Mouse (Mus musculus) macrophage (primary cell): ENCODE results near the gene Rnf208. TPM values are rescaled to one million over a fixed set of nuclear protein-coding genes. Genes with fewer than 3 reads are reported as not detected.
A peak's percentile ranks its signal among the peaks of the same experiment; 100 is the strongest.
"Not testable (repeated sequence)": the region's sequence is repeated elsewhere in the genome, so short reads cannot be mapped to it uniquely, and the experiment has no call there.

Experiments used
- H3K27ac ChIP-seq: fragments of 350-480 bp; formaldehyde crosslinking; 2 replicates; pipeline ENCODE4 v1.9.0; 2021
- H3K36me3 ChIP-seq: fragments of 350-480 bp; formaldehyde crosslinking; 2 replicates; pipeline ENCODE4 v1.9.0; 2021; ENCODE audit errors: inconsistent target
- H3K4me3 ChIP-seq: fragments of 350-480 bp; formaldehyde crosslinking; 2 replicates; pipeline ENCODE4 v1.9.0; 2021; ENCODE audit errors: inconsistent target
- H3K79me2 ChIP-seq: fragments of 350-480 bp; formaldehyde crosslinking; 2 replicates; pipeline ENCODE4 v1.9.0; 2021; ENCODE audit errors: inconsistent target
- WGBS: methylation state at CpG from one replicate; pipeline ENCODE4 v1.1.7; 2026; ENCODE audit warnings: inconsistent platforms; ENCODE audit not compliant: missing documents; 5-methylcytosine and 5-hydroxymethylcytosine counted together
- polyA plus RNA-seq: library from polyadenylated mRNA; stranded (reverse); fragments of 250-400 nt; gene quantifications from 3 replicates; pipeline ENCODE4 v1.2.4, GENCODE M21; 2018; ENCODE audit warnings: inconsistent platforms

Gene Rnf208
- polyA plus RNA-seq, 1 experiment from 2014 or later = not detected

DNA sequence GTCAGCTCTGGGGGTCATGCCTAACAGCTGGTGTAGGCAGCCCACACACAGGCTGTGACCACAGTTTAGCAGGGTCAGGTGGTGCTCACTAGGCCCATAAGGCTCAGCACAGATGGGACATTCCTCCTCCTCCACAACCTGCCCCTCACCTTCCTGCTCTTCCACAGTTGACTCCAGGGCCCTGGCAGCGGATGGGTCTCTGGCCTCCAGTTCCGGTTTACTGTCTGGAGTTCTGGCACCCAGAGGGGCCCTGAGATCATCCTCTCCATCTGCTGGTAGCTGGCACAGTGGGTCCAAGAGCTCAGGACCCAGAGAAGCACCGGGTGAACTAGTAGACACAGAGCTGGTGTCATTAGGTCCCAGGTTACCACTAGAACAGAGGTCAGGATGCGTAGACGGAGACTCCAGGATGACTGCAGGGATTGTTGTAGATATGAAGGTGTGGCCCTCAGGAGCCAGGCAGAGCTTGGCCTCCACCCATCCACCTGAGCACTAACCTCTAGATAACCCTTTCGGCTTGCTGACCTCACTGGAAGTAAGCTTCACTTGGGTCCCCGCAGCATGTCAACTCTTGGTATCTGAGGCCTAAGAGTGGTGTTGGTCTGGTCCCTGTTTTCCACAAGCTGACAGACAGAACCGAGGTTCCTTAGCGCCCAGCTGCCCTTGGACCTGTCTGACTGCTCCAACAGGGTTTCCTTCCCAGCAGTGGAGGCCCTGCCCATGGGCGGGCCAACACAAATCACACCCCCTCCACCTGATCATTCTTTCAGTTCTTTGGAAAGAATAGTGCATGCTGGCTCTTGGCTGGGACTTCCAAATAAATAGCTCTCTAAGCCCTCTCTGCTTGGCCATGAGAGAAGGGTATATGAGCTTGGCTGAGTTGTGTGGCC, 4.4 kb downstream of the Rnf208 start, which contains the start of gene AL732309.1:
AL732309.1 (minus strand) TSS at position 681 of the 890 bp plus-strand sequence.
- H3K36me3 ChIP-seq = peaks cover 49% of the 10 kb centered on the region
- 86% methylated on average over 10 of the region's 10 CpGs for WGBS

GRCm38 (mm10) chr2:25252331-25252730, 10.3 kb downstream of the Rnf208 start:
- H3K36me3 ChIP-seq = peaks cover 45% of the 10 kb centered on the region
- WGBS = 82% methylated on average over 1 of the region's 1 CpGs
- peaks cover 19% of the 10 kb centered on the region; the same call in 1 of the 2 replicates for H3K79me2 ChIP-seq
- no peak overlapping the region for H3K4me3 ChIP-seq
- H3K27ac ChIP-seq = no peak overlapping the region

More for the DNA sequence above, 4.4 kb downstream of the Rnf208 start, which contains the start of gene AL732309.1:
- Histone ChIP-seq H3K4me3 (no peak within 1 kb of the TSS), H3K79me2 (no peaks in the 10 kb centered on the region), H3K27ac (no peak within 1 kb of the TSS)

- Histone ChIP-seq H3K4me3 (peak within 1 kb of the TSS; percentile 90), H3K79me2 (peaks cover 19% of the 10 kb centered on the region; the same call in 1 of the 2 replicates), H3K27ac (peak within 1 kb of the TSS; percentile 38), H3K36me3 (peaks cover 15% of the 10 kb centered on the region)
- under 1% methylated on average over 39 of the region's 39 CpGs for WGBS
These were observed 13.3 kb downstream of the Rnf208 start, which contains the start of gene Tmem203 for GRCm38 (mm10) chr2:25255284-25255779. Gene Tmem203 (plus strand): TSS chr2:25255439.

DNA sequence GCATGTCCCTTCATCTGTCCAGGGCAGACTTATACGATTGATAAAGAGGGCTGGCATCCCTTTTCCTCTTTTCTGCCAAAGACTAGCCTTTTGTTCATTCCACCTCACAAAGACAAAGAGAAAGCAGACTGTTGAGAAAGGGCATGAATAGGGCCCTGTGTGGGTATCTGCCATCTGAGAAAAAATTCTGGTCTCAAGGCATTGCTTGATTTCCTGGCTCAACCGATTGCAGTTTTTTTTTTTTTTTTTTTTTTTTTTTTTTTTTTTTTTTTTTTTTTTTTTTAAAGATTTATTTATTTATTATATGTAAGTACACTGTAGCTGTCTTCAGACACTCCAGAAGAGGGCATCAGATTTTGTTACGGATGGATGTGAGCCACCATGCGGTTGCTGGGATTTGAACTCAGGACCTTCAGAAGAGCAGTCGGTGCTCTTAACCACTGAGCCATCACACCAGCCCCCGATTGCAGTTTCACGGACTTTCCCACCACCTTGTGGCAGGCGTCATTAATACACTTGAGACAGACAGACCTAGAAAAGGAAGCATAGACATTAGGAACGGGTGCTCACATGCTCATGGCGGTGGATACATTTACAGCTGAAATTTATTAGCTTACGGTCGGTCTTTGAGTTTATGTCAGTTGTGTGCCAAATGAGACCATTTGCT, 14.5 kb downstream of the Rnf208 start:
- H3K36me3 ChIP-seq, H3K27ac ChIP-seq: not testable (repeated sequence)
- Histone ChIP-seq H3K4me3 (peak overlapping the region; percentile 90), H3K79me2 (peaks cover 19% of the 10 kb centered on the region; the same call in 1 of the 2 replicates)
- WGBS = 36% methylated on average over 10 of the region's 12 CpGs

DNA sequence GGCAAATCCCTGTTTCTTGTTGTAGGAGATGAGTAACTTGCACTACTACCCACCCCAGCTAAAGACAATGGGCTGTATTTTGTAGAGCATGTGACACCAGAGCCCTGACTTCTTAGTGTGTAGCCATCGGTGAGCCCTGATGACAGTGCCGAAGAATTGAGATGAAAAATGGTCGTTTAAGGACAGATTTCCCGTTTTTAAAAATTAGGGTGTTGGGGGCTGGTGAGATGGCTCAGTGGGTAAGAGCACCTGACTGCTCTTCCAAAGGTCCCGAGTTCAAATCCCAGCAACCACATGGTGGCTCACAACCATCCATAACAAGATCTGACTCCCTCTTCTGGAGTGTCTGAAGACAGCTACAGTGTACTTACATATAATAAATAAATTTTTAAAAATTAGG, 15.2 kb downstream of the Rnf208 start:
- peaks cover 19% of the 10 kb centered on the region; the same call in 1 of the 2 replicates for H3K79me2 ChIP-seq
- not testable (repeated sequence) for H3K27ac ChIP-seq, H3K36me3 ChIP-seq, H3K4me3 ChIP-seq
- WGBS = 72% methylated on average over 2 of the region's 5 CpGs

DNA sequence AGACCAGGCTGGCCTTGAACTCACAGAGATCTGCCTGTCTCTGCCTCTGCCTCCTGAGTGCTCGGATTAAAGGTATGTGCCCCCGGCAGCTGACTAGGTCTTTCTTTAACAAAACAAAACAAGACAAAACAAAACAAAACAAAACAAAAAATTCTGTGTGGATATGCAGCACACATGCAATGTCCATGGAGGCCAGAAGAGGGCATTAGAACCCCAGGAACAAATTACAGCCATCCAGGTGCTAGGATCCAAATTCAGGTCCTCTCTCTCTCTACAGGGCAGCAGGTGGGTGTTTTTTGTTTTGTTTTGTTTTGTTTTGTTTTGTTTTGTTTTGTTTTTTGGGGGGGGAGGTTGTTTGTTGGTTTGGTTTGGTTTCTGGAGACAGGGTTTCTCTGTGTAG, 16.8 kb downstream of the Rnf208 start:
- Histone ChIP-seq H3K79me2 (peaks cover 24% of the 10 kb centered on the region; the same call in 1 of the 2 replicates), H3K4me3 (no peak overlapping the region), H3K36me3 (no peaks in the 10 kb centered on the region), H3K27ac (no peak overlapping the region)
- WGBS = 69% methylated on average over 2 of the region's 2 CpGs

GRCm38 (mm10) chr2:25261870-25262269, 19.8 kb downstream of the Rnf208 start:
- peak overlapping the region; percentile 32 for H3K27ac ChIP-seq
- no peaks in the 10 kb centered on the region for H3K36me3 ChIP-seq
- WGBS = 53% methylated on average over 10 of the region's 12 CpGs
- H3K79me2 ChIP-seq = peaks cover 35% of the 10 kb centered on the region; the same call in 1 of the 2 replicates
- H3K4me3 ChIP-seq = peak overlapping the region; percentile 23; the same call in 1 of the 2 replicates

DNA sequence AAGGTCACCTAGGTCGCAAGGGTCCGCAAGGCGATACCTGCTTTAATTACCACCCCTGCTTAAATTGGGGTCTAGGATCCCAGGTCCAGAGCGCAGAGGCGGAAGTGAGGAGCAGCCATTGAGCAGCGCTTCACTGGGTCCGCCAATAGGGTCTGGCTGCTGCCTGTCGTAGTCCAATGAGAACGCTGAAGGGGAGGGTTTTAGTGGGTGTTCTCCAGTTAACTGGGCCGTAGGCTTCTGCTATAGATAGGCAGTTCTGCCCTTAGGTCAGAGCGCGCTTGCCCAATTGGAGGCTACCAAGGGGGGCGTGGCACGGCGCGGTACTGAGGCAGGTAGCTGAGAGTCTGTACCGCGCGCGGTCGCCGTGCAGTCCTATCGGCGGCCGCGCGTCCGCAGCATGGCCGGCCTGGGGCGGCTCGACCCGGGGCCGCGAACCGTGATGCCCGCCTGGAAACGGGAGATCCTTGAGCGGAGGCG, 20.3 kb downstream of the Rnf208 start, which contains the start of gene Tprn:
Tprn (plus strand) TSS at position 328 of the 477 bp plus-strand sequence.
- Histone ChIP-seq H3K4me3 (peak within 1 kb of the TSS; percentile 29), H3K79me2 (peaks cover 39% of the 10 kb centered on the region; the same call in 1 of the 2 replicates), H3K36me3 (no peaks in the 10 kb centered on the region), H3K27ac (peak within 1 kb of the TSS; percentile 32)
- WGBS = 1% methylated on average over 39 of the region's 39 CpGs

DNA sequence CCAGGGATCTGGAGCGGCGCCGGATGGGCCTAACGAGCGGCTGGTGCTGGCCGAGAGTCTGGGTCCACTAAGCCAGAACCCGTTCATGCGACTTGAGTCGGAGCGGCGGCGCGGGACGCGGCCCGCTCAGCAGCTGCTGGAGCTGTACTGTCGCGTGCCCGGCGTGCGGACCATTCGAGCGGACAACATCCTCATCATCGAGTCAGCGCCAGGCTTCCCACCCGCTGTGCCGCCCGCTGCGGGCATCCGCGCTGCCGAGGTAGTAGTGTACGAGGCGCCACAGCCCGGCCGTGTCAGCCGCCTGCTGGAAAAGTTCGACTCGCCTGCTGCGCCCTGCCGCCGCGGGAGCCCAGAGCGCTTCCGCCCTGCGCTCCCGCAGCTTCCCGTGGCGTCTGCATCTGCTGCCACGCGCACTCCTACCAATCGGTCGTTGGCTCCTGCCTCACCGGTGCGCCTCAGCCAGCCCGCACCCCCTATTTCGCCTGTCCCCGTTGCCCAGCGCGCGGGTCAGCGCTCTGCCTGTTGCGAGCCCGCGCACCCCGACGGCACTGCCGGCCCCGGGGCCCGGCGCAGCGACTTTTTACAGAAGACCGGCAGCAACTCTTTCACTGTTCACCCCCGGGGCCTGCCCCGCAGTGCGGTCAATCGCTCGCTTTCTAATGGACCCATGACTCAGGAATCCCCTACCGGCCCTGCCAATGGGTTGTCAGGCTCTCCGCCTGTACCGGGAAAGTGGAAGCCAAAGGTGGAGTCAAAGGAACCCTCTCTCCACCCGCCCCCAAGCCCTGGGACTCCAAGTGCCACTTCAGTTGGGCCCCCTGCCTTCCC, 21.0 kb downstream of the Rnf208 start:
- Histone ChIP-seq H3K36me3 (no peaks in the 10 kb centered on the region), H3K79me2 (peaks cover 46% of the 10 kb centered on the region; the same call in 1 of the 2 replicates), H3K27ac (no peak overlapping the region), H3K4me3 (peak overlapping the region; percentile 29)
- under 1% methylated on average over 63 of the region's 82 CpGs for WGBS

- no peaks in the 10 kb centered on the region for H3K36me3 ChIP-seq
- 47% methylated on average over 12 of the region's 12 CpGs for WGBS
- no peak overlapping the region for H3K27ac ChIP-seq
- H3K4me3 ChIP-seq = peak overlapping the region; percentile 29
- peaks cover 47% of the 10 kb centered on the region; the same call in 1 of the 2 replicates for H3K79me2 ChIP-seq
These were observed 21.7 kb downstream of the Rnf208 start for GRCm38 (mm10) chr2:25263623-25264285.

GRCm38 (mm10) chr2:25264286-25264660, 22.2 kb downstream of the Rnf208 start:
- 85% methylated on average over 5 of the region's 5 CpGs for WGBS
- no peak overlapping the region for H3K27ac ChIP-seq
- H3K36me3 ChIP-seq = 0 out of 2 replicates have a peak, but pooled peaks cover under 1% of the 10 kb centered on the region
- no peak overlapping the region for H3K4me3 ChIP-seq
- peaks cover 47% of the 10 kb centered on the region; the same call in 1 of the 2 replicates for H3K79me2 ChIP-seq

DNA sequence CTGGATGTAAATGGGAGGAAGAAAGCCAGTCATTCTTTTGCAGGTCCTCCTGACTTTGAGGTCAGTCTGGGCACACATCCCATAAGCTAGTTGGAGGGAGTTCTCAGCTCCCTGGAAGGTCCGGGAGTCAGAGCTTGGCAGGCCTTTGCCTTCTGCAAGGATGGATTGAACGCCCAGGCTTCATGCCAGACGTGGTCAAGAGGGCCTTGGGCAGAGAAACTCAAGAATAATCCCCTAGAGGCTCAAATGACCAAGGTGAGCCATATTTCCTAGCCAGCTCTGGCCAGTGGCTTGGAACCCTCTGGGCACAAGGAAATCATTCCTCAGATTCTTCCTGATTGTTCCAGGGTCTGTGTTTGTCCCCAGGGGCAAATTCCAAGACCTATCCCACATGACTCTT, 22.8 kb downstream of the Rnf208 start:
- H3K79me2 ChIP-seq = peaks cover 48% of the 10 kb centered on the region; the same call in 1 of the 2 replicates
- no peak overlapping the region for H3K27ac ChIP-seq
- WGBS = 94% methylated on average over 3 of the region's 3 CpGs
- H3K4me3 ChIP-seq = no peak overlapping the region
- H3K36me3 ChIP-seq = peaks cover 6% of the 10 kb centered on the region; the same call in 1 of the 2 replicates
